Mouse (Mus musculus) lung, postnatal 14 days (tissue): Measurements from ENCODE around the gene Ripply2.

ENCODE experiments used
- DNase-seq: peaks from one replicate; pipeline ENCODE4 v3.0.0; 2021

Ripply2 gene

DNA sequence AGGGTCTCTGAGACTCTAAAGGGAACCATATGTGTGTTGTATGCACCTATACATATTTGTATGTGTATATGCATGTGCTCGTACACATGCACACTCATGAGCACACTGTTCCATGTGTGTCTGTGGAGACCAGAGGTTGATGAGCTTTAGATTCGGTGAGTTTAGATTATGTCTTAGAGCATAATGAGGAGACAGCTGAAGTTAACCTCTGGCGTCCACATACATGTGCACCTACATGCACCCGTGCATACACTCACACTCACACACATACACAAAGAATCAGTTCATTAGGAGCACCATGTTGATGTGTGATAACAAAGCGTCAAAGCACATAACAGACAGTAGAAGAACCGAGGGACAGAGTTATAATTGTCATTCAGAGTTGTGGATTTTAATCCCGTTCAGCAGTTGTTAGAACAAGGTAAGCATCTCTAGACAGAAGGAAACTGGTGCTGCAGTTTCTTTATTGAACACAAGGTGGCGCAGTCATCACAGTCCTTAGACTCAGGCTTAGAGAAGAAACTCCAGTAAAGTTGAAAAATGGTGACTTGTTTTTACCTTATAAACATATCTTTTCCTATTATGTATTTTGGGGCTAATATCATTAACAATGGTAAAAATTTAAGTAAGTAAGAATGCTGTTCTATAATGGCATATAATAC, 12.2 kb downstream of the Ripply2 start:
- DNase-seq, result peak; percentile 75

DNA sequence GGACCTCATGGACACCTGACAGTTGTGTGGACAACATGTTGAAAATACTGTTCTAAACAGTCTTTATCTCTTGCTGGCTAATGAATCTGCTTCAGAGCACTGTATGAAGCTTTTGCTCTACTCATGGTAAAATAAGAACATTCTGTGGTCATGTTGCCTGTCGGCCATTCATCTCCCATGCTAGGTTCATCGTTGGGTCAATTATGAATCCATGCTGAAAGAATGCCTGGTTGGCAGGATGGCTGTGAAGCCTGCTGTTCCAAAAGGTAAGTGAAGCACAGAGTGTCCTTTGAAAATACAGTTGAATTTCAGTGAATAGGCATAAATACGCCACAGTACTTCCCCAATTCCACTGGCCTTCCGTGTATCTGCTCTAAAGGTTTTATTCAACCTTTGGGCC, 16.9 kb downstream of the Ripply2 start:
- no peak for DNase-seq

DNA sequence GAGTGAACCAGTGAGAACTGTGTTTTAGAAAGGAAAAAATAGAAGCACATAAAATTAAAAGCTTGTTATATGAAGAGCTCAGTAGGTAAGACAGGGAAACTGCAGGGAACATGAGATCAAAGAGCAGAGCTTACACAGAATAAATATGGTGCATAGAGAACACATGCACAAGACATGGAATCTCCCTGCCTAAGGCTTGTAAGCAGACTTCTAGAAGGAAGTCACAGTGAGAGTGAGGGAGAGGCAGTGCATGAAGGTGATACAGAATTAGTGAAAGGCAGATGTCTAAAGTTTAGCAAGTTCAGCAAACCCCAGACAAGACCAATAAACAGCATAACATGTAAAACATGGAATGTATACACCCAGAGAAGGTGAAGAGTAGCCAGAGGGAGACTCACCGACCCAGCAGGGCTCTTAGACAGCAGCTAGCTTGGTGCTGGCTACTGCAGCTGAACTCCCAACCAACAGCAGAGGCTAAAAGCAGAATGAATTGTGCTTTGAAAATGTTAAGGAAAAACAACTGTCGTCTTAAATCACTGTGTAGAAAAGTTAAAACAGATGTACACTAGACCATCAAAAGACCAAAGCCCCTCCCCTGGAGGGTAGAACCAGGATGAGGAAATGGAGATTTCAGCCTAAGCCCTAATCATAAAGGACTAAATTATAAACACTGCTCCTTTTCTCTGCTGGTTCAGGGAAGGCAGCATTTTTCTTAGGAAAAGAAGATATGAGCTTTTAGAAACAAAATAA, 19.7 kb downstream of the Ripply2 start:
- no peak for DNase-seq

DNA sequence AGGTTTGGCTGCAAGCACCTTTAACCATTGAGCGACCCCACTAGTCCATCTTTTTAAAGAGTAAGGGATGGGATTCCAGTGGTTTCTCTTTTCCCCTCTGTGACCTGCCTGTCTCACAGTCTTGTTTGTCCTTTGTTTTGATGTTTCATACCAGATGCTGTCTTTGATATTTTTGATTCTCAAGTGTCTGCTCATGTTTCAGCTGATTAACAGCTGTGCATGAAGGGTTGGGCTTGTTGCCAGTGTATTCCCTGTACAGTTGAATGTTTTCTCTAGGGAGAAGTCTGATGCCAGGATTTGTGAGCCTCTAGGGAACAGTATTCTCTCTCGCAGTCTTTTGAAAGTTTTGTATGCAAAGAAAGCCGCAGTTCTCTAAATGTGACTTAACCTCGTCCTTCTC, 34.1 kb downstream of the Ripply2 start:
- DNase-seq, result peak; percentile 36

DNA sequence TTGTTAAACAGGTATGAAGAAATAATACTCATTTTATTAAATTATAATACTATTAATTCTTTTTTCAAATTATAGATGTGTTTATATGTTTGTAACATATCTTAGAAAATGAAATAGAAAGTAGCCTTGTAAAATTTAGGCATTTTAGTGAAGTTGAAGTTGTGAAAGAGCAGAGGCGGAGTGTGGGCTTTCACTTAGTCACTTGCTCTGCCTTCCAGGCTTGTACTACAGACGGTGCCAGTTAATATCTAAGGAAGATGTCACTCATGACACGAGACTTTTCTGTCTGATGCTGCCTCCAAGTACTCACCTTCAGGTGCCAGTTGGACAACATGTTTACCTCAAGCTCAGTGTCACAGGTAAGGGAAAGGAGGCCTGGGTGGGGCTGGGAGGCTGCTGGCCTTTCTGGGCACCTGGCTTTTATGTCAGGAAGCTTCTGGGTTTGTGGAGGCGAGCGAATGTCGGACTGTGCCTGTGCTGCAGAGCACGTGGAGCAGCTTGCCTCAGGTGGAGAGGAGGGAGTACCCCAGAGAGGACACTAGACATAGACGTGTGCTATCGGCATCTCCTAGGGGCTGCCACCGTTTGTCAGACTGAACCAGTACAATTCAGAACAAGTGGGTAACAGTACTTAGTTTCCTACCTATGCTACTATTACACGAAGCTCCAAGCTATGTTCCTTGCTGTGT, 40.4 kb downstream of the Ripply2 start:
- no peak for DNase-seq

DNA sequence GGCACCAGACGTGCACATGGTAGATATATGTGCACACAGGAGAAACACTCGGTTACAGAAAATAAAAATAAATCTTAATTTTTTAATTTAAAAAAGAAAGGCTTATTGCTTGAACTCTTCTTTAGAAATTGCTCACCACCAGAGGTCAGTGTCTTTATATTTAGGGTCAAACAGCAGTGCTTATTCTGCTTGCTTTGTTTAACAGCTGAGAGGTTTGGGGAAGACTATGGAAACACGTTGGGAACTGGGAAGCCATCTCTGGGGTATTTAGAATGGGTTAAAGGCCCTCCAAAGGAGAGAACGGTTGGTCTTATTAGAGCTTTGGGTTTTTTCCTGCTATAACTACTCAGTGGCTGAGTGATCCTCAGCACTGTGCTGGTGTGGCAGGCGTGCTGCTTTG, 47.0 kb downstream of the Ripply2 start:
- DNase-seq, result no peak

DNA sequence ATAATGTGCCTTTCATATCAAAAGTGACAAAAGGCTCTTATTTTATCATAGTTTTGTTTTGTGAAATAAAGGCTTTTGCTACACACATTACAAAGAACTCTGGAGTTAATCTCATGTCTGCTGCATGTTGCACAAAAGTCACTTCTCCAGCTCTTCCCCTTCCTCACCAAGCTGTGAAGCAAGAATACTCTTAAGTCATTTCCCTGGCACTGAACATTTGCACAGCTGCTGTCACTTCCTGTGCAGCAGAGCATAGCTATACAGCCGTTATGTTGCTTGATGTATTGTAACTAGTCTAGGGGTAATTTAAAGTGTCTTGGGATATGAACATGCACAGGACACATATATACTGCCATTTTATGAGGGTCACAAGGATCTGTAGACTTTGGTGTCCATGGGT, 52.8 kb downstream of the Ripply2 start:
- no peak for DNase-seq
